Mouse (Mus musculus) left cerebral cortex, postnatal 25 days (tissue): Measurements from ENCODE around the gene Ccdc121. TPM values are rescaled to one million over a fixed set of nuclear protein-coding genes. Genes with fewer than 3 reads are reported as not detected.

Experiments used
- DNase-seq, 2 experiments: peaks; one replicate each; pipeline ENCODE4 v3.0.0; 2022; ENCODE audit warnings: low spot score in 2 of 2, mixed read lengths in 1 of 2
- intact Hi-C: fragments of 180-260 bp; cut with DNase I; formaldehyde crosslinking; loops from one replicate; pipeline ENCODE4 v1.15.1; 2025
- total RNA-seq, 2 experiments: library from RNA; stranded (reverse); gene quantifications; 2 replicates each; pipeline ENCODE4 v1.2.3; 2021

Ccdc121 gene
- total RNA-seq = under 1 TPM; 0.25 to 0.30 TPM

- no peak for DNase-seq
- intact Hi-C loops = no loop called here
Measured at GRCm38 (mm10) chr1:181511307-181511706, at the start of gene Ccdc121. Gene Ccdc121, minus strand, starts transcription at chr1:181511451.

GRCm38 (mm10) chr1:181560325-181560724 is 49.1 kb upstream of the Ccdc121 start:
- no peak for DNase-seq
- intact Hi-C loops = no loop called here

- no peak for DNase-seq
- intact Hi-C loops = no loop called here
Measured at GRCm38 (mm10) chr1:181559655-181560054, 48.4 kb upstream of the Ccdc121 start.

DNA sequence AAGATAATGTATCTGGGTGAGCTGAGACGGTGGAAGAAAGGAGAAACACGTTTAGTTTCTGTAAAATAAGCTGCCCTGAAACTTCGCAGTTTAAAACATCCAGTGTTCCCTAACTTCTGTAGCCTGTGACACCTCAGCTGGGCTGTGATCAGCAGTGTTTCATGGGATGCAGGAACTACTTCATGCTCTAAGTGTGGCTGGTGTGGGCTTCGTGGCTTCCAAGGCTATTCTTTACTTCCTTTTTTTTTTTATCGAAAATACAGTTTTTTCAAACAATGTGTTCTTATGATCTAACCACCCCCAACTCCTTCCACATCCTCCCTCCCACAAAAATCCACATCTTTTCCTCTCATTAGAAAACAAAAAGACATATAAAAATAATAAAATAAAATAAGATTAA is 44.2 kb upstream of the Ccdc121 start:
- intact Hi-C loops = no loop called here
- no peak for DNase-seq

DNA sequence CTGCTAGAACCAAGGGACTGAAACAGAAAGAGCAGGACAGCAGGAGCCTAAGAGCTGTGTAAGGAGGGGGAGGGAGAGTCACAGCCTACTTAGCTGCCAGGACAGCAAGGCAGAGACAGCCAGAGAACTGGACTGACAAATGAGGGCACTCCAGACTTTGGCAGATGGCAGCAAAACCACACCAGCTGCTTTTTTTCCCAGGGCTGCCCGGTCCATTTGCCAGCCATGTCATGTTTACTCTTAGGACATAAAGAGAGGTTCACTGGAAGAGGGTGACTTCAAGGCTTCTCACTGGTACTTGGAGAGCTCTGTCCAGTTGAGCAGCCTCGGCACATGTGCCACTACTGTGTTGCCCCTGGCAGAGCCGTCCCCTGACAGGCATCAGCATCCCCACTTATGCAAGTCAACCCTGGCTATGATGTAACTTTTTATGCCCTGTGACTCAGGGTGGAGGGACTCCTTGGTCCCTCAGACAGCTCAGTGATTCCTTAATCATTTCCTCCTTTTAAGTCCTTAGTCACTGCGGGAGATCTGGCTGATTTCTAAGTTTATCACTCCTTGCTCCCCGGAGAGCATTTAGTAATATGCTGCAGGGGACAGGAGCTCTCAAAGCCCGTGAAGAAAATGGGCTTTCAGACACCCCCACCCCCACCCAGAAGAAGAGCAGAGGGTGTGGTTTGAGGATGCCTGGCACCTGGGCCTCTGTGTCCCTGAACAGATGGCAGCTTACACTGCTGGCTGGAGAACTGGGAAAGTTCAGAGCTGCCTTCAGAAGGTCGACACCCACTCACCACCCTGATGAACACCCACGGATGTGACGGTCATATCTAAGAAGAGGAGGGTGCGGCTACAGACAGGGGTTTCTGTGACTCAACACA is 41.5 kb upstream of the Ccdc121 start:
- intact Hi-C loops = no loop called here
- peak; percentile 23 to 62 for DNase-seq

DNA sequence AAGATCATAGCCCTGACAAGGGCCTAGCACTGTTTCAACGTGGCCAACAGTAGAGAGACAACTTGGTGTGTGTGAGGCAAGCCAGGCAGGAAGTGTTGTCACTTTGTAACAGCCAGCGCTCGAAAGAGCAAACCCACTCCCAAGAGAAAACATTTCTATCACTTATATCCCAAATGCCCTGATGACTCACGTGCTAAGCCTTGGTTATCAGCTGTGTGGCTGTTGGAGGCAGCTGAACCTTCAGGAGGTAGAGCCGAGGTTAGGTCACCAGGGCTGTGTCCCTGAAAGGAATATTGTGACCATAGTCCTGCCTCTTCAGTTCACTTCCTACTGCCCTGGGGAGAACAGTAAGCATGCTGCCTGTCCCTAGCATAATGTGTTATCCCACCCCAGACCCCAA is 39.6 kb upstream of the Ccdc121 start:
- intact Hi-C loops = no loop called here
- DNase-seq = no peak

DNA sequence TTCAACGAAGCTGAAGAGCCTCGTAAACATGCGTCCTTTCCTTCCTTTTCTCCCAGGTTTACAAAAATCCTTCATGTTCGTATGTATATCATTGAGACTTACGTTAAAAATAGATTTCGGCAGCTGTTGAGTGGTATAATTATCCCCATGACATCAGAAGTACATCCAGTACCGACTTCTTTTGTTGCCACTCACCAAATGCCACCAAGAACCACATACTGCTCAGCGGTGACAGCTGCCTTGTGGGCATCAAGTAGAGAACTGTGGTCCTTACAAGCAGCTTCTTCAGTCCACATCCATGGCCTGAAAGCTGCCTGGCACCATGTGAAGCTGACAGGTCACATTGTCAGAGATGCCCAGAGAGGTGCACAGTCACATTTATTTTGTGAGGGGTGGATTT is 38.7 kb upstream of the Ccdc121 start:
- intact Hi-C loops = loop anchor here (5.0 kb wide), 3 partner anchors 67 to 278 kb away; no protein-coding TSS in a partner anchor
- DNase-seq = peak; percentile 42 to 81

- DNase-seq = peak; percentile 79 to 87
- intact Hi-C loops = loop anchor here (5.0 kb wide), 3 partner anchors 72 to 273 kb away; no protein-coding TSS in a partner anchor
Measured at GRCm38 (mm10) chr1:181545044-181545772, 34.0 kb upstream of the Ccdc121 start.

GRCm38 (mm10) chr1:181543711-181544383 is 32.6 kb upstream of the Ccdc121 start:
- DNase-seq = no peak
- intact Hi-C loops = no loop called here

GRCm38 (mm10) chr1:181539846-181540769 is 28.9 kb upstream of the Ccdc121 start:
- no peak for DNase-seq
- intact Hi-C loops = loop anchor here (5.0 kb wide), 2 partner anchors 73 to 158 kb away; no protein-coding TSS in a partner anchor

DNA sequence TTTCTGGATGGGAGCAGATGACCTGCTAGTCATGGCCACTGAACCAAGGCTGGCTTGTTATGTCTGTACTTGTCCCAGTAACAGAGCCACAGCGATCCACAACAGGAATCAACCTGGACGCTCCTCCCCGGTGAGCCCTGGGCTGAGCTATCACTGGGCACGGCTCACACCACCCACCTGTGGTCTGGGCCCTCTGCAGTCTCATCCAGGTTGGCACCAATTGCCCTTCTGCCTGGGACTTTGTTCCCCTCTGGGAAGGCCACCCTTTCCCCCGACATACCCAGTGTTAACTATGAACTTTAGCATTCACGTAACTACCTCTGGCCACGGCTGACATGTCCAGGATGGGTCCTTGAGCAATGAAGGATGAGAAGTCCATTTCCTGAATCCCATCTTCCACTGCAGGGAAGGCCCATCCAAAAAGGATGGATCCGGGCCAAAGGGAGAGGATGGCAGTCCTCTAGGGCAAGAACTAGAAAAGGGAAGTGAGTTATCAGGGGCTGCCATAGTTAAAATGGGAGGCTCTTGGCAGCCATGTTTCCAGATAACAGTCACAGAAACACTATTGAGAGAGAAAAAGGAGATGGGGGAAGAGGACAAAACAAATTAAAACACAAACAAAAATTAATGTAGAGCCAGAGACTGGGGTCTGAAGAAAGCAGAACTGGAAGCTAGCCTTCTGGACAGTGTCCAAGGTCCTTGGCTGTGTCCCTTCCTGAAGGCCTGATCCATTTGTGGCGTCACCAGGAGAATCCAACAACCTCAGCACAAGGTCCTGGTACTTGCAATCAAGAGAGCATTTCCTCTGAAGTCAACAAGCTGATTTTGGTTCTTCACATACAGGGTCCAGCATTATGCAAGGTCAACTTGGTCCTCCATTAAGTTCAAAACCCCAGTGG is 26.6 kb upstream of the Ccdc121 start:
- no peak for DNase-seq
- intact Hi-C loops = loop anchor here (5.0 kb wide), 2 partner anchors 71 to 156 kb away; no protein-coding TSS in a partner anchor

GRCm38 (mm10) chr1:181535165-181535873 is 24.1 kb upstream of the Ccdc121 start:
- intact Hi-C loops = loop anchor here (5.0 kb wide), 2 partner anchors 68 to 153 kb away; no protein-coding TSS in a partner anchor
- peak; percentile 64 to 92 for DNase-seq

DNA sequence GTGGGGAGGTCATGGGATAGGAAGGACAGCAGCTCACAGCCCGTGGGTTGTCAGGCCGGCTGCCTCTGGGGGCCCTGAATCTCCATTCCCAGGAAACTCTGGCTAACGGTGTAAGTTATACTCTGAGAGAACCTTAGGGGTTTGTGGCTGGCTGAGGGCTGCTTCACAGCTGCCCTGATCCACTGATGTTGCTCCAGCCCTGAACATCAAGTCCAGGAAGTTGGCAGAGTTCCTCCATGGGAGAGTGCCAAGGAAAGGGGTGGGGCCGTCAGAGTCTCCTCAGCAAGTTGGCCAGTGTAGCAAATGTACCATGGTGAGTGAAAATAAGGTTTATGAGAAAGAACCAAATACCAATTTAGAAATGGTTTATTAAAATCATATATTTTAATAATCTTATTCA is 18.1 kb upstream of the Ccdc121 start:
- DNase-seq = peak in 1 of 2 experiments; percentile 44
- intact Hi-C loops = no loop called here

- DNase-seq = no peak
- intact Hi-C loops = no loop called here
Measured at GRCm38 (mm10) chr1:181525996-181526395, 14.7 kb upstream of the Ccdc121 start.

- no peak for DNase-seq
- intact Hi-C loops = no loop called here
Measured at GRCm38 (mm10) chr1:181523831-181524230, 12.6 kb upstream of the Ccdc121 start.

- intact Hi-C loops = no loop called here
- DNase-seq = peak; percentile 39 to 57
Measured at GRCm38 (mm10) chr1:181521401-181522091, 10.3 kb upstream of the Ccdc121 start.

DNA sequence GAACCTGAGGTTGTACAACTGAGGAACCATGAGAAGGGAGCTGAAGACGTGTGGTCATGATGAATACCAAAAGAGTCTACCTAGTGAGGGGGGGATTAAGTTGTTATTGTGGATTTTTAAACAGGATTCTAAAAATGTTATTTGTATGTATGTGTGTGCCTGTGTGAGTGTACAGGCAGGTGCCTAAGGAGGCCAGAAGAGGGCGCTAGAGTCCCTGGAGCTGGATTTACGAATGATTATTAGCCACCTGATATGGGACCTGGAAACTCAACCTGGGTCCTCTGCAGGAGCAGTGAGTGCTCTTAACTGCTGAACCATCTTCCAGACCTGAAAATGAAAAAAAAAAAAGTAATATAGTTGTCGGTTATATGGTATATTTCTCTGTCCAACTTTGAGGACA is 7.9 kb upstream of the Ccdc121 start:
- intact Hi-C loops = no loop called here
- no peak for DNase-seq
